Comparison of ENCODE assay signal across 8 mouse cellular contexts in genomic region chr17:66112166-66112565, GRCm38 (mm10). TPM values are rescaled to one million over a fixed set of nuclear protein-coding genes. Genes with fewer than 3 reads are reported as not detected.
DNase-seq lines count a peak whose midpoint lies in the region; ATAC-seq and TF ChIP-seq lines count a peak whose summit lies in the region.

No protein-coding gene starts in this region.

- no peak for DNase-seq in heart, postnatal 14 days
- DNase-seq in ES-E14 (ENCODE audit: low read depth, low spot score), result no peak
- DNase-seq in midbrain, embryonic 11.5 days (ENCODE audit: low spot score, missing footprints), result no peak
- DNase-seq in frontal cortex, adult 2 months (ENCODE audit: extremely low spot score in 1 of 2, low spot score in 1 of 2), result no peak
- no peak for DNase-seq in gastrocnemius, adult 8-10 months (ENCODE audit: low spot score in 2 of 2)

- H3K36me3 ChIP-seq in heart, embryonic 16.5 days (ENCODE audit: control insufficient read depth, insufficient read depth), result peaks cover 28% of the 10 kb centered on the region
- H3K36me3 ChIP-seq in ES-E14 (ENCODE audit: control insufficient read depth, insufficient read depth, low read length, poor library complexity, severe bottlenecking), result peaks cover 25% of the 10 kb centered on the region
- peaks cover 35% of the 10 kb centered on the region for H3K36me3 ChIP-seq in hindbrain, embryonic 12.5 days
- H3K36me3 ChIP-seq in midbrain, embryonic 11.5 days (ENCODE audit: control insufficient read depth, insufficient read depth, low read length), result peaks cover 6% of the 10 kb centered on the region

- H3K4me2 ChIP-seq in heart, embryonic 16.5 days (ENCODE audit: low read depth, low read length), result peak overlapping the region; percentile 75
- H3K4me2 ChIP-seq in hindbrain, embryonic 12.5 days (replicated peaks), result peak overlapping the region; percentile 66
- H3K4me2 ChIP-seq in midbrain, embryonic 11.5 days, result peak overlapping the region; percentile 54

- H3K9ac ChIP-seq in heart, embryonic 16.5 days (ENCODE audit: low read length), result peak overlapping the region; percentile 80
- H3K9ac ChIP-seq in ES-E14 (ENCODE audit: insufficient read depth, low read depth, low read length, poor library complexity, severe bottlenecking), result no peak overlapping the region; the same call in 1 of the 2 replicates
- H3K9ac ChIP-seq in hindbrain, embryonic 12.5 days, result peak overlapping the region; percentile 80
- H3K9ac ChIP-seq in midbrain, embryonic 11.5 days (ENCODE audit: low read length), result peak overlapping the region; percentile 70

- intact Hi-C loops in heart, postnatal 14 days (cut with DNase I), result no loop called here

- 32% methylated on average over 4 of the region's 4 CpGs for WGBS in heart, embryonic 16.5 days
- 49% methylated on average over 4 of the region's 4 CpGs for WGBS in hindbrain, embryonic 12.5 days
- 47% methylated on average over 4 of the region's 4 CpGs for WGBS in midbrain, embryonic 11.5 days

- no peaks in the 10 kb centered on the region for H3K27me3 ChIP-seq in heart, embryonic 16.5 days (ENCODE audit: control insufficient read depth, insufficient read depth, low read length)
- no peaks in the 10 kb centered on the region for H3K27me3 ChIP-seq in hindbrain, embryonic 12.5 days
- H3K27me3 ChIP-seq in midbrain, embryonic 11.5 days (ENCODE audit: control insufficient read depth, insufficient read depth, low read length), result no peaks in the 10 kb centered on the region

- peak overlapping the region; percentile 65 for H3K27ac ChIP-seq in heart, embryonic 16.5 days (ENCODE audit: low read length)
- no peak overlapping the region for H3K27ac ChIP-seq in ES-E14 (ENCODE audit: insufficient read depth, low read depth, low read length, poor library complexity, severe bottlenecking)
- H3K27ac ChIP-seq in hindbrain, embryonic 12.5 days, result no peak overlapping the region
- no peak overlapping the region for H3K27ac ChIP-seq in midbrain, embryonic 11.5 days (ENCODE audit: low read depth, low read length)

- peak overlapping the region; percentile 75 for H3K4me3 ChIP-seq in heart, embryonic 16.5 days (ENCODE audit: low read length)
- H3K4me3 ChIP-seq in ES-E14 (ENCODE audit: insufficient read depth in 1 of 2, low read depth in 1 of 2, low read length in 2 of 2, poor library complexity in 1 of 2, severe bottlenecking in 1 of 2), result peak overlapping the region; percentile 84 to 99
- peak overlapping the region; percentile 84 for H3K4me3 ChIP-seq in hindbrain, embryonic 12.5 days
- peak overlapping the region; percentile 61 for H3K4me3 ChIP-seq in midbrain, embryonic 11.5 days (ENCODE audit: low read depth, low read length)

- ATAC-seq in heart, embryonic 16.5 days (replicated peaks; ENCODE audit: extremely low read depth, insufficient read depth, low FRiP score), result no peak
- no peak for ATAC-seq in hindbrain, embryonic 12.5 days (ENCODE audit: low FRiP score)
- no peak for ATAC-seq in midbrain, embryonic 11.5 days (ENCODE audit: low FRiP score)
- ATAC-seq in megakaryocyte progenitor cell, adult 5-6 weeks (replicated peaks; ENCODE audit: poor library complexity), result no peak

- H3K4me1 ChIP-seq in heart, embryonic 16.5 days (ENCODE audit: control insufficient read depth, insufficient read depth, low read length), result peaks cover 11% of the 10 kb centered on the region
- peaks cover 6 to 16% of the 10 kb centered on the region in 2 experiments; a peak in 3 of 4 replicates for H3K4me1 ChIP-seq in ES-E14 (ENCODE audit: control insufficient read depth in 2 of 2, insufficient read depth in 2 of 2, low read length in 2 of 2, poor library complexity in 1 of 2)
- peaks cover 12% of the 10 kb centered on the region for H3K4me1 ChIP-seq in hindbrain, embryonic 12.5 days
- H3K4me1 ChIP-seq in midbrain, embryonic 11.5 days (ENCODE audit: control insufficient read depth, insufficient read depth, low read length), result peaks cover 6% of the 10 kb centered on the region; the same call in 1 of the 2 replicates

- in situ Hi-C loops in ES-E14 (cut with MboI; ENCODE audit: low sequenced_read_pairs in 2 of 2, unreplicated experiment in 2 of 2), result no loop called here

- H3K9me3 ChIP-seq in heart, embryonic 16.5 days (replicated peaks; ENCODE audit: control insufficient read depth, low read length), result no peaks in the 10 kb centered on the region
- no peaks in the 10 kb centered on the region for H3K9me3 ChIP-seq in ES-E14 (ENCODE audit: control insufficient read depth, insufficient read depth, low read depth, low read length)
- no peaks in the 10 kb centered on the region for H3K9me3 ChIP-seq in hindbrain, embryonic 12.5 days (replicated peaks)
- H3K9me3 ChIP-seq in midbrain, embryonic 11.5 days (ENCODE audit: control insufficient read depth, low read length), result no peaks in the 10 kb centered on the region

TF ChIP-seq in ES-E14, 5 proteins besides CTCF, POLR2A, EP300 and RAD21:
- TF ChIP-seq HCFC1 (IDR thresholded peaks at IDR 0.05; ENCODE audit: borderline replicate concordance, insufficient read depth, low read length) (no peak), ZNF384 (IDR thresholded peaks at IDR 0.05; ENCODE audit: low read depth, low read length) (no peak), CHD2 (IDR thresholded peaks at IDR 0.05; ENCODE audit: low read depth, low read length) (no peak), ZC3H11A (IDR thresholded peaks at IDR 0.05; ENCODE audit: borderline replicate concordance, low read depth, low read length) (no peak), MAFK (IDR thresholded peaks at IDR 0.05; ENCODE audit: insufficient read depth, low read depth, low read length) (no peak)

RNA-seq across cellular contexts. Expression of gene Washc1, which starts 0.8 kb away (rescaled TPM):
- polyA plus RNA-seq in heart, embryonic 16.5 days (2015; fragmentation: Nextera tagmentation; extraction: Ambion mirVana), result 31.6 and 32.0 TPM in 2 replicates
- 10 to 100 TPM; 22.4 to 22.5 TPM for total RNA-seq in heart, postnatal 14 days (2021)
- 28.8 and 36.8 TPM in 2 replicates for total RNA-seq in ES-E14 (2012; rRNA removed)
- polyA plus RNA-seq in hindbrain, embryonic 12.5 days (2016; fragmentation: Nextera tagmentation; extraction: Ambion mirVana), result 38.5 and 39.9 TPM in 2 replicates
- polyA plus RNA-seq in midbrain, embryonic 11.5 days (2014; fragmentation: Nextera tagmentation; extraction: Ambion mirVana), result 28.5 and 30.8 TPM in 2 replicates
- polyA plus RNA-seq in frontal cortex, adult 2 months (2012; rRNA removed), result 43.2 and 46.6 TPM in 2 replicates
- total RNA-seq in megakaryocyte progenitor cell, adult 5-6 weeks (2015), result 14.7 and 15.1 TPM in 2 replicates
- 22.5 and 29.8 TPM in 2 replicates for total RNA-seq in megakaryocyte progenitor cell, adult 5-6 weeks (2017)
- 10 to 100 TPM; 14.5 to 20.8 (median 17.9) TPM for total RNA-seq in gastrocnemius, adult 8-10 months (2022)

RNA-seq across cellular contexts. Expression of gene Ndufv2, which starts 10.8 kb away (rescaled TPM):
- 721 and 751 TPM in 2 replicates for polyA plus RNA-seq in heart, embryonic 16.5 days (2015; fragmentation: Nextera tagmentation; extraction: Ambion mirVana)
- 1,000 to 10,000 TPM; 1,081 to 1,118 TPM for total RNA-seq in heart, postnatal 14 days (2021)
- total RNA-seq in ES-E14 (2012; rRNA removed), result 77.4 and 115 TPM in 2 replicates
- 265 and 282 TPM in 2 replicates for polyA plus RNA-seq in hindbrain, embryonic 12.5 days (2016; fragmentation: Nextera tagmentation; extraction: Ambion mirVana)
- polyA plus RNA-seq in midbrain, embryonic 11.5 days (2014; fragmentation: Nextera tagmentation; extraction: Ambion mirVana), result 333 and 347 TPM in 2 replicates
- polyA plus RNA-seq in frontal cortex, adult 2 months (2012; rRNA removed), result 181 and 184 TPM in 2 replicates
- total RNA-seq in megakaryocyte progenitor cell, adult 5-6 weeks (2015), result 238 and 242 TPM in 2 replicates
- total RNA-seq in megakaryocyte progenitor cell, adult 5-6 weeks (2017), result 243 and 254 TPM in 2 replicates
- 100 to 1,000 TPM; 578 to 651 (median 630) TPM for total RNA-seq in gastrocnemius, adult 8-10 months (2022)

RNA-seq across cellular contexts. Expression of gene Ddx11, which starts 11.2 kb away (rescaled TPM):
- polyA plus RNA-seq in heart, embryonic 16.5 days (2015; fragmentation: Nextera tagmentation; extraction: Ambion mirVana), result 10.4 and 11.0 TPM in 2 replicates
- total RNA-seq in heart, postnatal 14 days (2021), result 1 to 10 TPM; 1.2 to 2.0 TPM
- total RNA-seq in ES-E14 (2012; rRNA removed), result 56.1 and 86.8 TPM in 2 replicates
- 19.4 and 20.2 TPM in 2 replicates for polyA plus RNA-seq in hindbrain, embryonic 12.5 days (2016; fragmentation: Nextera tagmentation; extraction: Ambion mirVana)
- 13.4 and 15.7 TPM in 2 replicates for polyA plus RNA-seq in midbrain, embryonic 11.5 days (2014; fragmentation: Nextera tagmentation; extraction: Ambion mirVana)
- 2.5 and 3.6 TPM in 2 replicates for polyA plus RNA-seq in frontal cortex, adult 2 months (2012; rRNA removed)
- 13.4 and 17.3 TPM in 2 replicates for total RNA-seq in megakaryocyte progenitor cell, adult 5-6 weeks (2015)
- total RNA-seq in megakaryocyte progenitor cell, adult 5-6 weeks (2017), result 18.4 and 23.3 TPM in 2 replicates
- under 1 TPM; 0.11 to 0.81 (median 0.39) TPM for total RNA-seq in gastrocnemius, adult 8-10 months (2022)

RNA-seq across cellular contexts. Expression of gene Ankrd12, which starts 35.3 kb away (rescaled TPM):
- polyA plus RNA-seq in heart, embryonic 16.5 days (2015; fragmentation: Nextera tagmentation; extraction: Ambion mirVana), result 19.3 and 21.5 TPM in 2 replicates
- total RNA-seq in heart, postnatal 14 days (2021), result 10 to 100 TPM; 15.2 to 15.7 TPM
- total RNA-seq in ES-E14 (2012; rRNA removed), result 8.3 and 9.5 TPM in 2 replicates
- 70.7 and 78.1 TPM in 2 replicates for polyA plus RNA-seq in hindbrain, embryonic 12.5 days (2016; fragmentation: Nextera tagmentation; extraction: Ambion mirVana)
- 32.7 and 36.3 TPM in 2 replicates for polyA plus RNA-seq in midbrain, embryonic 11.5 days (2014; fragmentation: Nextera tagmentation; extraction: Ambion mirVana)
- 24.4 and 26.1 TPM in 2 replicates for polyA plus RNA-seq in frontal cortex, adult 2 months (2012; rRNA removed)
- total RNA-seq in megakaryocyte progenitor cell, adult 5-6 weeks (2015), result 52.8 and 60.3 TPM in 2 replicates
- total RNA-seq in megakaryocyte progenitor cell, adult 5-6 weeks (2017), result 48.1 and 73.1 TPM in 2 replicates
- total RNA-seq in gastrocnemius, adult 8-10 months (2022), result 10 to 100 TPM; 13.3 to 20.2 (median 17.1) TPM

Comparison
In these comparisons a context has a peak if more than half of its experiments do, and no peak if none do; other contexts are left out.
1. RNA of gene Ddx11, which starts 11.2 kb away (total RNA-seq): 56.1 to 86.8 TPM in ES-E14 and 13.4 to 23.3 TPM in megakaryocyte progenitor cell, adult 5-6 weeks; 1.2 to 2.0 TPM in heart, postnatal 14 days and 0.11 to 0.81 TPM in gastrocnemius, adult 8-10 months; every median in the first group is over 4 times any median in the second.
2. Peak in every context shown above with its lines, with median percentiles within 50 percentile points of each other: H3K4me2 ChIP-seq and H3K4me3 ChIP-seq.